Mouse (Mus musculus): ENCODE measurements around the gene Lingo2.

GRCm38 (mm10) chr4:36305228-36305627 is 646.3 kb downstream of the Lingo2 start:
- TF ChIP-seq GATA1 (IDR thresholded peaks at IDR 0.05; ENCODE audit: borderline replicate concordance, low read length) (no peak), FLI1 (IDR thresholded peaks at IDR 0.05; ENCODE audit: low read length) (no peak)

Measured in megakaryocyte, embryonic 14.5 days (primary cell).